Mouse (Mus musculus): ENCODE measurements around the gene Zfp341.

Gene Zfp341

DNA sequence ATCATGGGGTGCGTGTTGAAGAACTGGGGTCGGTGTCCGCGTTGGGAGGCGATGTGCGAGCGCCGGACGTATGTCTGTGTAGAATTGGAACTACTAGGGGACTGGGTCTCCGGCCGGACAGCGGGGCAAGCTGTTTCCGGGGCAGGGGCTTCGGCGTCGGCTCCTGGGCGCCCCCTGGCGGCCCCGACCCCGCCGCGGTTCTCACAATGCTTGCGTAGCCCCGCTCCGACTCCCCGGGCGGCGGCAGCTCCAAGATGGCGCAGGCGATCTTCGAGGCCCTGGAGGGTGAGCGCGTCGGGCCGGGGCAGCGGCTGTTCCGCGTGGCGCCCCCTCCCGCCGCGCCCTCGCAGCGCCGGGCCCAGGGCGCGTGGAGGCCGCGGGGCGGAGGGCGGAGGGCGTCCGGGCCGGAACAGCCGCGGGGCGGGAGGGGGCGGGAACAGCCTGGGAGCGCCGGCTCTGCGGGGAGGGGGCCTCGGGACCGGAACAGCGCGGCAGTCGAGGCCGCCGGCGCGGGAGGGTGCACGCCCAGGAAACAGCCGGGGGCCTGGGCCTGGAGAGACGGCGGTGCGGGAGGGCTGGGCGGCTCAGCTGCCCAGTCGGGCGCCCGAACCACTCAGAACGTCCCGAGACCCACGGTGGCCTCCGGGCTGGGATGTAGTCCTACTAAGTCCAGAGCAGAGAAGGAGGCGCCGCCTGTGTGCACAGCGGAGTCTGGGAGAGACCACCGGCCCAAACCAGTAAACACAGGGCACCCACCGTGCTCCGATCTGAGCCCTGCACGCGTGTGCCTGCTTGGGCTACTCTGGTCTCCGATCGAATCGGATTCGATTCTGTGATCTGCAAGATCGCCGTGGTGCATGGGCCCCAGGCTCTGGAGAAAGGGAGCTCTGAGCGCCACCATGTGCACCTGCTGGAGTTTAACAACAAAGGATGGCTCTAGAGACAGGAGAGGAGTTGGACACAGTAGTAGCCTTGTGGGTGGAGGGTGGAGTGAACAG, at the start of gene Zfp341, which contains the start of gene 4930519P11Rik:
TSS of gene Zfp341 (plus strand) at position 180 of the 998 bp plus-strand sequence.
TSS of gene 4930519P11Rik (minus strand) at position 320 of the 998 bp plus-strand sequence.
- DNase-seq (ENCODE audit: low read depth), result peak; percentile 75

- DNase-seq (ENCODE audit: low read depth), result no peak
These were observed 49.4 kb upstream of the Zfp341 start for GRCm38 (mm10) chr2:154563612-154564170.

DNA sequence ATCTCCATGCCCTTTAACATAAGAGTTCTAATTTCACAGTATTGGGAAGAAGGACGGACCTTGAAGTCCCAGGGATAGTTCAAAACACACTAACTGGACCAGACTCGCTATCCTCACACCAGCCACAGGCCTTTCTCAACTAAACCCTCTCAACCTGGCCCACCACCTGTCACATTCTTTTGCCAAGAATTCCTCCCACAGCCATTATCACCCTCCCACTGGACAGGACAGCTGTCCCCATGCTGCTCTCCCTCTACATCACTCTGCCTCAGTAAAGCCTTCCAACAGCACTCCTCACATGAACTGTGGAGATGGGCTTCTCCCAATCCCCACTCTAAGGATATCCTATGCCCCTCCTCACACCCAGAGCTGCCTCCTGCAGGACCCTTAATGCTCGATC, 47.5 kb upstream of the Zfp341 start:
- DNase-seq (ENCODE audit: low read depth), result no peak

DNA sequence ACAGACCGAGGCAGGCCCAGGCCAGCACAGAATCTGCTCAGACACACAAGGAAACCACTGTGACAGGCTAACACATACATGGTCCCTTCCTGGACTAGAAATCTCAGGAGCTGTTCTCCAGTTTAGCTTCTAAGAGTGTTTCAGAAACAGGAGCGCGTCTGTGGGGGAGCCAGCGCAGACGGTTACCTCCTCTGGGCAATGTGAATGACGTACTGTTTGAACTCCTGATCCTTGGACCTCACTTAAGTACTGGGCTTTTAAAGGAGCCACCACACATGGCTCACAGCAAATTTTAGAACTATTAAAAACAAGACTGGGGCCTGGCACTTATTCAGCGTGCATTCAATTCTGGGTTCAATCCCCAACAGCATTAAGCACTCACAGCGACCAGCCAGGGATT, 46.5 kb upstream of the Zfp341 start:
- no peak for DNase-seq (ENCODE audit: low read depth)

- DNase-seq (ENCODE audit: low read depth), result no peak
These were observed 45.3 kb upstream of the Zfp341 start for GRCm38 (mm10) chr2:154567766-154568165.

GRCm38 (mm10) chr2:154568329-154569070, 44.6 kb upstream of the Zfp341 start:
- DNase-seq (ENCODE audit: low read depth), result no peak

DNA sequence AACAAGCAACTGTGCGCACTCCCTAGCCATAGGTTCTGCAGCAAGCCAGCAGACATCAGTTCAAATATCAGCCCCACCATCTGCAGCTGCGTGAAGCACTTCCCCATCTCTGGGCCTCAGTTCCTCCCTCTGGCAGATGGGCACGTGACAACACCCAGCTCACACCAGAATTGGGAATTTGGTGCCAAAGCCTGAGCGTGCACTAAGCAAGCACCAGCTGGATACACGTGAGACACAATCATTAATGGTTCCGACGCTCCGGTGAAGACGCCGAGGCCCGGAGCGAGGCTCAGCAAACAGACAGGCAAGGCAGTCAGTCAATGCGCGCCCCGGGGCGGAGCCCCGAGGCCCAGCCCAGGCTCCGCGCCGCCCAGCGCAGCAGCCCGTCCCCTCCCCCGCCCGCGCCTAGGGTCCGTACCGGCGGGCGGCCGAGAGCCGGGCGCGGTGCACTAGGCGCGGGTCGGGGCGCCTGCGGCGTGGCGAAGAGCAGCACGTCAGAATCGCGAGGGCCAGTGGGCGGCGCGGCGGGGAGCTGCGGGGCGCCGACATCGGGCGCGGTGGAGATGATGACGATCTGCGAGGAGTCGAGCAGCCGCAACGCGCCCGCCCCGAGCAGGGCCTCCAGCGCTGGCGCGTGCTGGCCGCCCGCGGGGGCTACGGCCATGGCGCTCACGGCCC, 43.9 kb upstream of the Zfp341 start:
- no peak for DNase-seq (ENCODE audit: low read depth)

- peak; percentile 93 for DNase-seq (ENCODE audit: low read depth)
These were observed 43.2 kb upstream of the Zfp341 start, which contains the start of gene E2f1 for GRCm38 (mm10) chr2:154569836-154570286. E2f1 (minus strand) TSS chr2:154569892.

DNA sequence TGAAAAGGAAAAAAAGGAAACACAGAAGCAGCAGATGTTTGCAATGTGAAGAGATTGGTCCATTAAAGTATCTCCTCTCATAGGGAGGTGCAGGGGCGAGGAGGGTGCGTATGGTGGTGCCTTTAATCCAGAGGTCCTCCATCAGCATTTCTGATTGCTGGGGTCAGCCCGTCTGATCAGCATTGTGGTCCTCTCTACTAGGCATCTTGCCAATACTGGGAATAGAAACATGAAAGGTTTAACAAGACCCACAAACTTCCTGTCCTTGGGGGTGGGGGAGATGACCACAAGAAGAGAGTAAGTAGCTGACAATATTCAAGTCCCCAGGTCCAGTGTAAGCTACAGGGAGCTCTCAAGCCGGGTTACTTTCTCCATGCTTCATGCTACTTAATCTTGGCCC, 42.4 kb upstream of the Zfp341 start:
- no peak for DNase-seq (ENCODE audit: low read depth)

- no peak for DNase-seq (ENCODE audit: low read depth)
These were observed 41.8 kb upstream of the Zfp341 start for GRCm38 (mm10) chr2:154571266-154571665.

DNA sequence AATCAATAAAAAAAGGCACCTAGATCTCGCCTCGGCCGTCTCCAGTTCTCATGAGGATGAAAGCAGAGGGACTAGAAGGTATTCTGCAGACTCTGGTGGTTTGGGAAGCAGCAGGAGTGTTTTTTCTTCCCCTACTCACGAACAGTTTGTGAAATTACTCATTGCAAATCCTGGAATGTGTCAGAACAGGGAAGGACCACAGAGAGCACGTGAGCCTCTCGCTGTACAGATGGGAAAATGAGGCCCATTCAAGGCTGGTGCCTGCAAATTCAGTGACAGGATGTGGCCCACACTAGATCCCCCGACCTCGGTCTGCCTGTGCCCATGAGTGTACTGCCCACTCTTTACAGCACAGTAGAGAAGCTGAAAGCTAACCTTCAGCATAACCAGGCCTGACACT, 41.1 kb upstream of the Zfp341 start:
- no peak for DNase-seq (ENCODE audit: low read depth)

GRCm38 (mm10) chr2:154572996-154573395, 40.1 kb upstream of the Zfp341 start:
- no peak for DNase-seq (ENCODE audit: low read depth)

DNA sequence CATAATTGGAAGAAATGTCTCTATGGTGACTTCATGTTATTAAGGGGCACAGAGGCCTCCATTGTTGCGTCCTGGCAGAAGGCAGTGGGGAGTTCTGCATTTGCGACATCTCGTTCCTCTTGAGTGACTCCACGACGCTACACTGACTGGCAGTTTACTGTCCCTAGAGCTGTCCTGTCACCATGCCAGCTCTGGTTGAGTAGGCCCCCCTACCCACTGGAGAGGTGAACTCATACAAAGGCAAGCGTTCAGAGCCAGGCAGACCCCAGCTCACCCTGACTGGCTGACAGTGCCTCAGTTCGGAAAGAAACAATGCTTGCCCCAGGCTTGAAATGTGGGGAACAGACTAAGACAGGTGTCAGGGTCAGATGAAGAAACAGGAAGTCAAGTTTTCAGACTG, 38.8 kb upstream of the Zfp341 start:
- DNase-seq (ENCODE audit: low read depth), result no peak

DNA sequence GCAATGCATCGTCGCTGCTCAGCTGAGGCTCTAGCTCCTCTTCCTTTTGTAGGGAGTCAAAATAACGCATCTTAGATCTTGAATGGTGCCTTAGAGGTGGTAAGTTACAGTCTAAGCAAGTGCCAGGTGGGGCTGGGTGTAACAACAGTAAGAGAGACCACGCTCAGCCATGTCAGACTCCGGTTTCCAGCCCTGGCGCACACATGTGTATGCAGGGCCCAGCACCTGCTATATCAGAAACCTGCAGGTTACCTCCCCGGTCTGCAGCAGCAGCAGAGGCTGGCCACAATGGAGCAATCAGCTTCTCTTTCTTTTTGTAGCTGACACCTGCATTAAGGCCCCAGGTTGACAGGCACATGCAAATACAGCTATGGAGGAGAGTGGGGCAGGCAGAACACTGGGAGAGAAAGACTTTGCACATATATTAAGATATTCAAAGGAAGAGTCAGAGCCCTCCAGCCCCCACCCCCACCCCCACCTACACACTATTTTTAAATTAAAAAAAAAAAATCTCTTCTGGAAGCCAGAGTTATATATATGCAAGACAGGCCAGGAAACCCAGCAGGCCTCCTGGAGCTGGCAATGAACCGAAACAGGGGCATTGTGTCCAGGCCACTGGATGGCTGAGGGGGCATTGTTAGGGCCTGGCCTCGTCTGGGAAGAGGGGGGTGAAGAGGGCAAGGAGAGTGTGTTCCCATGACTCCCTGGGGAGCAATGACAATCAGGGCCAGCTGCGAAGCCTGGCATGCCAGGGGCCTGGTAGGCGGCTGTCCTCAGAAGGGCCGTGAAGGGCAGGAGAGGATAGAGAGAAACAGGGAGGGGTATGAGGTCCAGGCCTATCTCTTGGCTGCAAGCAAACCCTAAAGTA, 36.0 kb upstream of the Zfp341 start:
- no peak for DNase-seq (ENCODE audit: low read depth)

- DNase-seq (ENCODE audit: low read depth), result no peak
These were observed 35.4 kb upstream of the Zfp341 start for GRCm38 (mm10) chr2:154577744-154578067.

DNA sequence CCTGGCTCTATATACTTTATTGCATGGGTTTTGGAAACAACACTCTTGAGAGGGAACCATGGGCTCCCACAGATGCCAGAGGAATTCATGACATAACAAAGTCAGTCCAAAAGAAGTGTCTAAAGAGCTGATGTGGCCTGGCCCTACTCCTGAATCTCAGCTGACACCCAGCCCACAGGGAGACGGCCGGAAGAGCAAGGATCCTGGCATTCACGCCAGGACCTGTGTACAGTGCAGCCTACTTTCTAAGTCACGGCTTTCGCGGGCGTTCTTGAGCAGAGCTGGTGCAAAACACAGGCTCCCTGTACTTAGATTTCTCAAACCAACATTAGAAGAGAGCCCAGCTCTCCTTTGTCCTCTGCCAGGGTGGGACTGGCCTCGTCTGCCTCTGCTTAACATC, 32.5 kb upstream of the Zfp341 start:
- no peak for DNase-seq (ENCODE audit: low read depth)

DNA sequence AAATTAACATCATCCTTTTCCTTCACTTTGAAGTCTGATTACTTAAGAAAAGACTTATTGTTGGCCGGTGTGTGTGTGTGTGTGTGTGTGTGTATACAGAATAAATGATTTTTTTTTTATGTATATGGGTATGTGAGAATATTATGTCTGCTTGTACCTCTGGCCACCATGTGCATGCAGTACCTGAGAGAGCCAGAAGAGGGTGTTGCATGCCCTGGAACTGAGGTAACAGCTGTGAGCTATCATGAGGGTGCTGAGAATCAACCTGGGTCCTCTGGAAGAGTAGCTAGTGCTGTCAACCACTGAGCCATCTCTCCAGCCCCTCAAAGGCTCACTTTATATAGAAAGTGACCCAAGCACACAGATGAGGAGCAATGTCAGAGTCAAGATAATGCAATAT, 31.7 kb upstream of the Zfp341 start:
- DNase-seq (ENCODE audit: low read depth), result no peak

DNA sequence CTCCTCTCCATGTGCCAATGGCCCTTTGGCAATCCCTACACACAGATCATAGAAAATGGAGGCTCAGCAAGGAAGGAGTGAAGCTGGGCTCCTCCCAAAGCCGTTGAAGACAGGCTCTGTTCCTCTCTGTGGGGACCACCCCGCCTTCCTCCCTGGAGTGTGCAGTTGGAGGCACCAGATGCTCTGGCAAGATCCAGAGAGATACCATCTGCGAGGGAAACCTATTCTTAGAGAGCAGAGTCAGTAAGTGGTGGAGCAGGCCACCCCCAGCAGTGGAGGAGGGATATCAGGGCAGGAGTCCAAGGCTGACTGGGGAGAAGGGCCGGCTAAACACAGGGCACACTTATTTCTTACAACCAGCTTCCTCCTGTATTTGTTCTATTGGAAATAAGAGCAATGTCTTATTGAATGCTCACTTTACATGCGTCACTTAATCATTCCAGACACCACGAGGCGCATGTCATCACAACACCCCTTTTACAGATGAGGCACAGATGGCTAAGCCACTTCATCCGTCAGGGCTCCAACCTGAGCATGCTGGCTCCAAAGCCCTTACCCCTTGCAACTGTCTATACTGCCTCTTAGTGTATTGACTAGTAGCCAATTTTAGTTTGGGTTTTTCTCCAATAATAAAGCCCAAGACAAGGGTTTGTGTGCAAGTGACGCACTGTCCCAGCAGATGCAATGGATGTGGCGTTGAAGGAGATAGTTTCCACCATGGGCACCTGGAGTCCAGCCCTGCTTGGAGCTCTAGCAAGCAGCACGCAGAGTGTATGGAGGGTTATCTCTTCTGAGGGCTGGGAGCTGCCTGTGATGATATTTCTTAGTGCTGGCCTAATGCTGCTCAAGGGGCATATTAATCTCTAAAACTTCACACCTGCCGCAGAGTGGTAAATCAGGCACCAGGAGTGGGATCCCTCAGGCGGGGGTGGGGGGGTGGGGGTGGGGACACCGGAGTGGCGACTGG, 28.9 kb upstream of the Zfp341 start:
- no peak for DNase-seq (ENCODE audit: low read depth)

DNA sequence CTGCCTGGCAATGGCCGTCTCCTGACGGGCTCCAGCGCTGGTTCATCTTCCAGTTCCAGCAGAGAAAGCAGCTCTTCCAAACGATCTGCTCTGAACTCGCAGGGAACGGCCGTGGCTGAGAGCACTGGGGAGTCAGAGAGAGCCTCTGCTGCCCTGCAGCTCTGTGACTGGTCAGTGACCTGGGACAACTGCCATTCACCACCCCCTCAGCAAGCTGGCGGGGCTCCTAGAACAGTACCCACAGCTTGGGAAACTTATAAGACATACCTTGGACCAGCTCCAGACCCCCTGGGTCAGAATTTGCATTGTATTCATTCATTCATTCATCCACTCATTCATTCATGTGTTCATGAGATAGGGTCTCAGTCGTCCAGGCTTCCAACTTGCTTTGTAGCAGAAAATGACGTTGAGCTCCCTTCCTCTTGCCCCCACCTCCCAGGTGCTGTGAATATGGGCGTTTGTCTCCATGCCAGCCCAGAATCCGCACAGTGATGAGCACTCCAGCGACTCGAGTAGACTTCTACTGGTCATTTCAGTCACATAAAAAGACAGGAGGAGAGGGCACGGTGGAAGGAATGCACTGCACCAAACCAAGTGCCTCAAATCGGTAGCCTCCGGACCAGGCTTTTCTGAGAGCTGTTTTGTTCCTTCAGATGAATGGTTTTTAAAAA, 28.0 kb upstream of the Zfp341 start:
- no peak for DNase-seq (ENCODE audit: low read depth)
